Mouse (Mus musculus) midbrain, embryonic 11.5 days (tissue): Measurements from ENCODE around the gene Gm11596. TPM values are rescaled to one million over a fixed set of nuclear protein-coding genes. Genes with fewer than 3 reads are reported as not detected.
"Not testable (repeated sequence)": the region's sequence is repeated elsewhere in the genome, so short reads cannot be mapped to it uniquely, and the experiment has no call there.

Experiments
- ATAC-seq: fragments of 200-750 bp; cut with Nextera tagmentation; 2 replicates; pipeline ENCODE4 v1.8.0; 2017; ENCODE audit warnings: moderate TSS enrichment, moderate library complexity; ENCODE audit not compliant: low FRiP score
- DNase-seq: peaks from one replicate; pipeline ENCODE4 v3.0.0; 2015; ENCODE audit warnings: low spot score; ENCODE audit errors: missing footprints
- H3K27ac ChIP-seq: fragments of 300-500 bp; sonication (generic); 2 replicates; pipeline ENCODE4 v1.5.1; 2014; ENCODE audit warnings: low read depth, low read length
- H3K27me3 ChIP-seq: fragments of 300-500 bp; sonication (generic); 2 replicates; pipeline ENCODE4 v1.6.1; 2014; ENCODE audit warnings: mild to moderate bottlenecking, low read length, moderate library complexity, mixed read lengths; ENCODE audit not compliant: control insufficient read depth, insufficient read depth
- H3K36me3 ChIP-seq: fragments of 300-500 bp; sonication (generic); 2 replicates; pipeline ENCODE4 v1.6.1; 2014; ENCODE audit warnings: mild to moderate bottlenecking, low read length, moderate library complexity, mixed read lengths; ENCODE audit not compliant: control insufficient read depth, insufficient read depth
- H3K4me1 ChIP-seq: fragments of 300-500 bp; sonication (generic); 2 replicates; pipeline ENCODE4 v1.6.1; 2014; ENCODE audit warnings: low read length; ENCODE audit not compliant: control insufficient read depth, insufficient read depth
- H3K4me2 ChIP-seq: fragments of 300-500 bp; sonication (generic); 2 replicates; pipeline ENCODE4 v1.6.1; 2014; ENCODE audit warnings: mild to moderate bottlenecking, moderate library complexity
- H3K4me3 ChIP-seq: fragments of 300-500 bp; sonication (generic); 2 replicates; pipeline ENCODE4 v1.5.1; 2014; ENCODE audit warnings: low read depth, low read length
- H3K9ac ChIP-seq: fragments of 300-500 bp; sonication (generic); 2 replicates; pipeline ENCODE4 v1.6.1; 2014; ENCODE audit warnings: low read length
- H3K9me3 ChIP-seq: fragments of 300-500 bp; sonication (generic); 2 replicates; pipeline ENCODE4 v1.6.1; 2016; ENCODE audit warnings: low read length; ENCODE audit not compliant: control insufficient read depth
- WGBS: fragments of 180-500 bp; shearing (Covaris S2); extraction: QIAGEN DNeasy Blood & Tissue Kit; methylation state at CpG from one replicate; pipeline ENCODE4 v1.1.7; 2014; 5-methylcytosine and 5-hydroxymethylcytosine counted together
- polyA plus RNA-seq: library from polyadenylated mRNA; unstranded; fragments of >200 nt; fragmentation: Nextera tagmentation; extraction: Ambion mirVana; gene quantifications from 2 replicates; pipeline ENCODE4 v1.2.1, GENCODE M21; 2014

Gm11596 gene
- polyA plus RNA-seq, 1 experiment from 2014 or later: not detected

DNA sequence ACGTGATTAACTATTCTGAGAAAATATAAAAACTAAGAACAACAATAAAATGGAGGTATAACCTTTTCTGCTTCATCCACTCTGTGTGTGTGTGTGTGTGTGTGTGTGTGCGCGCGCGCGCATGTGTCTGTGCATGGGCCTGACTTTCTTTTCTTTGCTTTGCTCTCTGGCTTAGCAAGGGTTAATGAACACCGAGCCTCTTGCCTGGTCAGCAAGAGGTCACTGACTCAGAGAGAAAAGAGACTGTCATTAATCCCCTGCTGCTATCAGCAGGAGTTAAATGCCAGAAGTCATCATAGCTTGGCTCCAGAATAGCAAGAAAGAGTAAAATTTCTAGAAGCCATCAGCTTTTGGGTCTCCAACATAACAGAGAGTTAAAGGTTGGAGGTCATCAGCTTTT, 14.9 kb downstream of the Gm11596 start:
- 66% methylated on average over 7 of the region's 7 CpGs for WGBS
- no peaks in the 10 kb centered on the region for H3K27me3 ChIP-seq
- H3K9ac ChIP-seq: no peak overlapping the region
- H3K9me3 ChIP-seq: no peaks in the 10 kb centered on the region
- DNase-seq: no peak
- H3K4me1 ChIP-seq: peaks cover 4% of the 10 kb centered on the region
- no peak overlapping the region for H3K27ac ChIP-seq
- H3K4me3 ChIP-seq: no peak overlapping the region
- H3K4me2 ChIP-seq: no peak overlapping the region
- no peaks in the 10 kb centered on the region for H3K36me3 ChIP-seq
- ATAC-seq: no peak

DNA sequence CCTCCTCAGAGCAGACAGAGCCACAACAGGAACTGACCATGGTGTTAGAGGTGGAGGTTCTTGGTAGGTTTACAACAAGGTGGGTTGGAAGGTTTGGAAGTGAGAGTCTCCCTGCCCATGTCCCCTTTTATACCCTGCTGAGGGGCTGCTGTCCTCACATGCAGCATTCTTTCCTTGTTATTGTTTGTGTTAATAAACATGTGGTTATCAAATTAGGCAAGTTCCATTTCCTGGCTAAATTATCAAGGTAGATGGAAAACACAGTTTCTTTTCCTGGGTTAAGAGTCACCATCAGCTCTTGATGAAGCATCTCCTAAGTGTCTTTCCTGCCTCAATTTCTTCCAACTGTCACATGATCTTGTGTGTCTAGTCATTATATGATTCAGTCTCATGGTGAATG, 20.5 kb downstream of the Gm11596 start, which contains the start of gene Gm11595:
Gene Gm11595, minus strand, starts transcription at position 101 of the 400 bp plus-strand sequence.
- not testable (repeated sequence) for H3K9ac ChIP-seq, H3K4me2 ChIP-seq, H3K9me3 ChIP-seq, H3K4me3 ChIP-seq, ATAC-seq, DNase-seq, H3K27me3 ChIP-seq, H3K4me1 ChIP-seq, H3K36me3 ChIP-seq, H3K27ac ChIP-seq

DNA sequence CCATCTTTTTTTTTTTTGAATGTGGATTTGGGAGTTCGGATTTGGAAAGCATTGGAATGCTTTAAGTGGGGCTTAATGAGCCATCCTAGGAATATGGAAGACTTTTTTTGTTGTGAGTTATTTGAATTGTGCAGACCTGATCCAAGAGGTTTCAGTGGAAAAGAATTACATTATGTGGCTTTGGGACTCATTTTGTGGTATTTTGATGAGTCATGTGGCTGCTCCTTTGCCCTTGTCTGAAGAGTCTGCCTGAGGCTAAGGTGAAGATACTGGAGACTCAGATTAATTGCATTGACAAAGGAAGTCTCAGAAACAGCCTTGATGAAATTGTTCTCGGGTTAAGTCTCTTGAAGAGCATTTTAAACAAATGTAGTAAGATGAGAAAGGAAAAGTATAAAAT, 24.9 kb downstream of the Gm11596 start:
- ATAC-seq: no peak
- WGBS: 72% methylated on average over 2 of the region's 2 CpGs
- DNase-seq: no peak

DNA sequence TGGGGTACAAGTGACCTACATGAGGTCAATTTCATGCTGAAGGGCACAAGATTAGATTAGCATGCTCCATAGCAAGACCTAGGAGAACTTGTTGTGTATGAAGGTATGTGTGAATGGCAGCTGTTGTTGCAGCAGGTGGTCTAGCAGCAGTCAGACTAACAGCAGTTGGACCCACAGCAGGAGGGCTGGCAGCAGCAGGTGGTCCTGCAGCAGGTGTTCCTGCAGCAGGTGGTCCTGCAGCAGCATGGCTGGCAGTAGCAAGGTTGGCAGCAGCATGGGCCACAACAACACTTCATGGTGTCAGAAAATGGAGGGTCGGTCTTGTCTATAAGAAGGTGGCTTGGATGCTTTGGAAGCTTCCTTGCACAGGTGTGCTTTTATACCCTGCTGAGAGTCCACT, 34.4 kb downstream of the Gm11596 start:
- DNase-seq (no peak), ATAC-seq (no peak)
- no peaks in the 10 kb centered on the region for H3K9me3 ChIP-seq
- no peaks in the 10 kb centered on the region for H3K27me3 ChIP-seq
- 95% methylated on average over 1 of the region's 1 CpGs for WGBS
- H3K27ac ChIP-seq: no peak overlapping the region
- no peaks in the 10 kb centered on the region for H3K36me3 ChIP-seq
- H3K4me3 ChIP-seq: no peak overlapping the region
- no peak overlapping the region for H3K4me2 ChIP-seq
- no peak overlapping the region for H3K9ac ChIP-seq
- H3K4me1 ChIP-seq: no peaks in the 10 kb centered on the region

More for the DNA sequence above, 24.9 kb downstream of the Gm11596 start:
- no peak overlapping the region for H3K4me2 ChIP-seq
- H3K27me3 ChIP-seq: no peaks in the 10 kb centered on the region
- H3K36me3 ChIP-seq: no peaks in the 10 kb centered on the region
- H3K9me3 ChIP-seq: no peaks in the 10 kb centered on the region
- no peak overlapping the region for H3K9ac ChIP-seq
- no peak overlapping the region for H3K4me3 ChIP-seq
- H3K27ac ChIP-seq: no peak overlapping the region
- H3K4me1 ChIP-seq: no peaks in the 10 kb centered on the region

DNA sequence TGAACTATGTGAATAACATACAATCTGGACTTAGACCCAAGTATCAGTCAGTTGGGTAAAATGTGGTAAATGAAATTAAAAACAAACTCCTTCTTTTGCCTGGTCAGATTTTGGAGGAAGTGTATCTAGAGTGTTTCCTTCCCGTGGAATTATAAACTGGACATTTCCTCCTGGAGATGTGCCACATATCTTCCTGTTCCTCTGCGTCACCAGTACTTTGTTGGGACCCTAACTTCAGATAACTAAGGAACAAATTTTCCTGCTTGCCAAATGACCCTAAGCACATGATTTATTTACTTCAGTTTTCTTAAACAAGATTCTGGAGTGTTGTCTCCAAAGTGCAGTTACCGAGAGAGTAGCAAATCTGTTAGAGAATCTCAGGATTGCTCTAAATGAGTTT, 49.3 kb downstream of the Gm11596 start:
- H3K27me3 ChIP-seq: no peaks in the 10 kb centered on the region
- H3K4me1 ChIP-seq: no peaks in the 10 kb centered on the region
- ATAC-seq: no peak
- H3K4me3 ChIP-seq: no peak overlapping the region
- no peak overlapping the region for H3K4me2 ChIP-seq
- no peaks in the 10 kb centered on the region for H3K36me3 ChIP-seq
- H3K9me3 ChIP-seq: no peaks in the 10 kb centered on the region
- 90% methylated on average over 3 of the region's 3 CpGs for WGBS
- no peak for DNase-seq
- no peak overlapping the region for H3K9ac ChIP-seq
- no peak overlapping the region for H3K27ac ChIP-seq

Other genes with a start within 250 kb of the Gm11596 start
- gene Krtap3-3, start 242.6 kb downstream of the Gm11596 start, polyA plus RNA-seq: not detected in 2 replicates
- gene Krtap3-2, start 236.6 kb downstream of the Gm11596 start, polyA plus RNA-seq: not detected in 2 replicates
- not detected in 2 replicates for gene Gm11939, start 234.0 kb downstream of the Gm11596 start, polyA plus RNA-seq
- not detected in 2 replicates for gene Krtap3-1, start 226.8 kb downstream of the Gm11596 start, polyA plus RNA-seq
- not detected in 2 replicates for gene Krtap1-5, start 212.5 kb downstream of the Gm11596 start, polyA plus RNA-seq
- not detected in 2 replicates for gene Krtap1-4, start 209.8 kb downstream of the Gm11596 start, polyA plus RNA-seq
- not detected in 2 replicates for gene Krtap1-3, start 202.1 kb downstream of the Gm11596 start, polyA plus RNA-seq
- not detected in 2 replicates for gene Krtap9-3, start 195.4 kb downstream of the Gm11596 start, polyA plus RNA-seq
- not detected in 2 replicates for gene Gm11938, start 190.2 kb downstream of the Gm11596 start, polyA plus RNA-seq
- not detected in 2 replicates for gene Gm11937, start 183.3 kb downstream of the Gm11596 start, polyA plus RNA-seq
- not detected in 2 replicates for gene Krtap2-4, start 178.6 kb downstream of the Gm11596 start, polyA plus RNA-seq
- not detected in 2 replicates for gene Gm11562, start 173.0 kb downstream of the Gm11596 start, polyA plus RNA-seq
- gene Krtap4-1, start 165.2 kb downstream of the Gm11596 start, polyA plus RNA-seq: not detected in 2 replicates
- gene Krtap4-2, start 158.4 kb downstream of the Gm11596 start, polyA plus RNA-seq: not detected in 2 replicates
- gene Krtap4-7, start 149.4 kb downstream of the Gm11596 start, polyA plus RNA-seq: not detected in 2 replicates
- not detected in 2 replicates for gene Gm11555, start 143.2 kb downstream of the Gm11596 start, polyA plus RNA-seq
- gene Gm11563, start 134.5 kb downstream of the Gm11596 start, polyA plus RNA-seq: not detected in 2 replicates
- not detected in 2 replicates for gene Krtap4-6, start 127.5 kb downstream of the Gm11596 start, polyA plus RNA-seq
- not detected in 2 replicates for gene Gm14190, start 102.7 kb downstream of the Gm11596 start, polyA plus RNA-seq
- not detected in 2 replicates for gene Gm14180, start 59.2 kb downstream of the Gm11596 start, polyA plus RNA-seq
- gene Gm11595, start 20.6 kb downstream of the Gm11596 start, polyA plus RNA-seq: not detected in 2 replicates
- not detected in 2 replicates for gene Krtap4-8, start 12.8 kb downstream of the Gm11596 start, polyA plus RNA-seq
- gene Krtap4-9, start 8.3 kb downstream of the Gm11596 start, polyA plus RNA-seq: not detected in 2 replicates
- gene Gm11569, start 5.5 kb upstream of the Gm11596 start, polyA plus RNA-seq: not detected in 2 replicates
- gene Gm11554, start 11.0 kb upstream of the Gm11596 start, polyA plus RNA-seq: not detected in 2 replicates
- not detected in 2 replicates for gene Krtap4-13, start 16.4 kb upstream of the Gm11596 start, polyA plus RNA-seq
- gene Gm11564, start 22.2 kb upstream of the Gm11596 start, polyA plus RNA-seq: not detected in 2 replicates
- gene 2300003K06Rik, start 44.6 kb upstream of the Gm11596 start, polyA plus RNA-seq: not detected in 2 replicates
- not detected in 2 replicates for gene Krtap4-16, start 58.1 kb upstream of the Gm11596 start, polyA plus RNA-seq
- not detected in 2 replicates for gene Gm11568, start 64.5 kb upstream of the Gm11596 start, polyA plus RNA-seq
- not detected in 2 replicates for gene Gm11559, start 71.0 kb upstream of the Gm11596 start, polyA plus RNA-seq
- not detected in 2 replicates for gene Krtap9-1, start 79.9 kb upstream of the Gm11596 start, polyA plus RNA-seq
- not detected in 2 replicates for gene Gm11567, start 85.7 kb upstream of the Gm11596 start, polyA plus RNA-seq
- not detected in 2 replicates for gene Krtap31-1, start 114.5 kb upstream of the Gm11596 start, polyA plus RNA-seq
- not detected in 2 replicates for gene Gm11565, start 121.3 kb upstream of the Gm11596 start, polyA plus RNA-seq
- not detected in 2 replicates for gene Krtap31-2, start 142.8 kb upstream of the Gm11596 start, polyA plus RNA-seq
- gene Krtap9-5, start 155.0 kb upstream of the Gm11596 start, polyA plus RNA-seq: not detected in 2 replicates
- gene Krtap29-1, start 185.6 kb upstream of the Gm11596 start, polyA plus RNA-seq: not detected in 2 replicates
- not detected in 2 replicates for gene Krtap16-1, start 193.1 kb upstream of the Gm11596 start, polyA plus RNA-seq
- gene Krtap17-1, start 200.5 kb upstream of the Gm11596 start, polyA plus RNA-seq: not detected in 2 replicates
- gene Krt33a, start 222.7 kb upstream of the Gm11596 start, polyA plus RNA-seq: not detected in 2 replicates
- gene Krt33b, start 236.4 kb upstream of the Gm11596 start, polyA plus RNA-seq: not detected in 2 replicates
- not detected in 2 replicates for gene Krt34, start 248.1 kb upstream of the Gm11596 start, polyA plus RNA-seq